Mouse (Mus musculus) cerebellum, adult 2 months (tissue): ENCODE results near the gene Dag1. TPM values are rescaled to one million over a fixed set of nuclear protein-coding genes. Genes with fewer than 3 reads are reported as not detected.

Experiments used
- DNase-seq, 2 experiments: peaks; one replicate each; pipeline ENCODE4 v3.0.0; 2021
- H3K27ac ChIP-seq: fragments of 200-500 bp; 2 replicates; pipeline ENCODE4 v1.5.1; 2012; ENCODE audit warnings: low read length, control low read depth, inconsistent platforms; ENCODE audit not compliant: insufficient read depth
- H3K27me3 ChIP-seq: fragments of 200-500 bp; 2 replicates; pipeline ENCODE4 v1.6.1; 2012; ENCODE audit warnings: inconsistent platforms, mild to moderate bottlenecking, low read length, moderate library complexity; ENCODE audit not compliant: control insufficient read depth, insufficient read depth
- H3K4me1 ChIP-seq: fragments of 200-500 bp; 2 replicates; pipeline ENCODE4 v1.6.1; 2011; ENCODE audit warnings: low read length; ENCODE audit not compliant: control insufficient read depth, insufficient read depth
- H3K4me3 ChIP-seq: fragments of 200-500 bp; replicated peaks from 2 replicates; pipeline ENCODE3; 2011; ENCODE audit warnings: mild to moderate bottlenecking, low read depth, low read length, control low read depth; ENCODE audit not compliant: insufficient read depth
- CTCF ChIP-seq: fragments of 200-500 bp; IDR thresholded peaks from 2 replicates; pipeline ENCODE4 v1.5.1; 2011; ENCODE audit warnings: low read depth, mild to moderate bottlenecking, control low read depth, low read length, moderate library complexity, borderline replicate concordance; ENCODE audit not compliant: insufficient read depth
- POLR2A ChIP-seq: fragments of 200-500 bp; IDR thresholded peaks from 2 replicates; pipeline ENCODE4 v1.6.1; 2011; ENCODE audit warnings: low read length, control low read depth, borderline replicate concordance; ENCODE audit not compliant: insufficient read depth
- WGBS: fragments of 180-500 bp; shearing (Covaris S2); methylation state at CpG from one replicate; pipeline ENCODE4 v1.1.7; 2018; 5-methylcytosine and 5-hydroxymethylcytosine counted together
- polyA plus RNA-seq: library from polyadenylated mRNA; depleted of rRNA; stranded (reverse); fragments of >200 nt; gene quantifications from 2 replicates; pipeline ENCODE4 v1.2.3, GENCODE M21; 2012

Dag1 gene
- polyA plus RNA-seq, 1 experiment, result 33.8 TPM

DNA sequence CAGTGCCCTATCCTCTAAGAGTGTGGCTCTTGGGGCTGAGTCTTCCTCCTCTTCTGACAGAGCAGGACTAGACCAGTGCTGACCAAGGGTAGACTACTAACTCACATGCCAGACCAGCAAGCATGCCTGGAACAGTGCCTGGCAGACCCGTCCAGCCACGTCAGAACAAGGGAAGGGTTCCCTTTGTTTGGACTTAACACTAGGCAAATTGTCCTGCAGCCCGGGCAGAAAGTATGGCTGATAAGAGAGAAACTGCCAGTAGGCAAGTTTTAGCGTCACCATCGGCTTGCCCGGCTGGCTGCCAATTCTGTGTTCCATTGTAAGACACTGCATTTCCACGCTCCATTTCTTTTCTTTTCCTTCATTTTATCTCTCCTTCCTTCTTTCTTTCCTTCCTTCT lies 3.9 kb upstream of the Dag1 start:
- no peaks in the 10 kb centered on the region; the same call in 1 of the 2 replicates for H3K4me1 ChIP-seq
- no peak for DNase-seq
- 61% methylated on average over 7 of the region's 7 CpGs for WGBS
- H3K4me3 ChIP-seq, result no peak overlapping the region
- TF ChIP-seq POLR2A, result no peak
- no peak for TF ChIP-seq CTCF
- H3K27ac ChIP-seq, result no peak overlapping the region
- no peaks in the 10 kb centered on the region for H3K27me3 ChIP-seq

- no peak for TF ChIP-seq POLR2A
- no peak for TF ChIP-seq CTCF
- H3K4me3 ChIP-seq, result no peak overlapping the region
- no peak for DNase-seq
- H3K4me1 ChIP-seq, result peaks cover 9% of the 10 kb centered on the region; the same call in 1 of the 2 replicates
- 77% methylated on average over 10 of the region's 10 CpGs for WGBS
- H3K27ac ChIP-seq, result no peak overlapping the region
- H3K27me3 ChIP-seq, result no peaks in the 10 kb centered on the region
These were observed 2.6 kb upstream of the Dag1 start for GRCm38 (mm10) chr9:108266261-108266935.

GRCm38 (mm10) chr9:108264191-108264921 lies 598 bp upstream of the Dag1 start:
- H3K4me1 ChIP-seq, result peaks cover 9% of the 10 kb centered on the region; the same call in 1 of the 2 replicates
- 7% methylated on average over 10 of the region's 10 CpGs for WGBS
- peak overlapping the region; percentile 71 for H3K4me3 ChIP-seq
- no peaks in the 10 kb centered on the region for H3K27me3 ChIP-seq
- TF ChIP-seq CTCF (no peak), POLR2A (no peak)
- H3K27ac ChIP-seq, result peak overlapping the region; percentile 14; the same call in 1 of the 2 replicates
- peak in 1 of 2 experiments; percentile 45 for DNase-seq

- DNase-seq, result no peak
- no peaks in the 10 kb centered on the region for H3K27me3 ChIP-seq
- no peak for TF ChIP-seq CTCF
- no peak for TF ChIP-seq POLR2A
- peak overlapping the region; percentile 64 for H3K4me3 ChIP-seq
- H3K4me1 ChIP-seq, result peaks cover 9% of the 10 kb centered on the region; the same call in 1 of the 2 replicates
- 1% methylated on average over 60 of the region's 62 CpGs for WGBS
- H3K27ac ChIP-seq, result peak overlapping the region; percentile 44
These were observed 552 bp downstream of the Dag1 start for GRCm38 (mm10) chr9:108263131-108263681.

GRCm38 (mm10) chr9:108262494-108263049 lies 1.2 kb downstream of the Dag1 start:
- Histone ChIP-seq H3K4me3 (peak overlapping the region; percentile 64), H3K27me3 (no peaks in the 10 kb centered on the region), H3K4me1 (peaks cover 9% of the 10 kb centered on the region; the same call in 1 of the 2 replicates), H3K27ac (no peak overlapping the region; the same call in 1 of the 2 replicates)
- DNase-seq, result no peak
- WGBS, result 34% methylated on average over 11 of the region's 11 CpGs
- TF ChIP-seq CTCF (no peak), POLR2A (no peak)

GRCm38 (mm10) chr9:108261865-108262264 lies 1.9 kb downstream of the Dag1 start:
- Histone ChIP-seq H3K4me1 (peaks cover 9% of the 10 kb centered on the region; the same call in 1 of the 2 replicates), H3K27ac (no peak overlapping the region), H3K4me3 (peak overlapping the region; percentile 35), H3K27me3 (no peaks in the 10 kb centered on the region)
- DNase-seq, result peak in 1 of 2 experiments; percentile 21
- no peak for TF ChIP-seq POLR2A
- WGBS, result 27% methylated on average over 7 of the region's 7 CpGs

DNA sequence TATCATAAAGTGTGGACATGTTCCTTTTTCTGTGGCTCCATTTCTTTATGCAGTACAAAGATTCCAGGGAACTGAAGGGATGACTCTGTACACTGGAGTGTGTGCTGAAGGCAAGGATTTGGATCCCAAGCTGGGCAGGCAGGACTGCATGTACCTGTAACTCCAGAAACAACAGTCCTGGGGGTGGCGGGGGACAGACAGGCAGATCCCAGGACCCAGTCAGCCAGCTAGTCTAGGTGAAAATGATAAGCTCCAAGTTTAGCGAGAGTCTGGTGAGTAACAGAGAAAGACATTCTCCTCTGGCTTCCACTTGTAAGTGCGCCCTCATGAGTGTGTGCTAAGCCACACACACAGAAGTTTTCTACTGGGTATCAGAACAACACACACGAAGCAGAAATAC lies 3.2 kb downstream of the Dag1 start:
- no peak for TF ChIP-seq POLR2A
- no peak for TF ChIP-seq CTCF
- no peak for DNase-seq
- 82% methylated on average over 4 of the region's 4 CpGs for WGBS

More for the DNA sequence above, 3.2 kb downstream of the Dag1 start:
- Histone ChIP-seq H3K4me3 (no peak overlapping the region), H3K27me3 (no peaks in the 10 kb centered on the region), H3K4me1 (peaks cover 9% of the 10 kb centered on the region; the same call in 1 of the 2 replicates), H3K27ac (no peak overlapping the region)
